Mouse (Mus musculus) embryo, embryonic 9.5 days (tissue): Measurements from ENCODE around the gene Lrfn5.

Source experiments
- DNase-seq: peaks from one replicate; pipeline ENCODE4 v3.0.0-alpha.2; 2017; ENCODE audit errors: extremely low spot score

The Lrfn5 gene

GRCm38 (mm10) chr12:61522829-61523370, at the start of gene Lrfn5:
TSS of gene Lrfn5 (plus strand) at chr12:61523150.
- peak; percentile 77 for DNase-seq

GRCm38 (mm10) chr12:61521501-61522147, 1.3 kb upstream of the Lrfn5 start:
- peak; percentile 30 for DNase-seq

- DNase-seq, result peak; percentile 7
These were observed 662 bp upstream of the Lrfn5 start for GRCm38 (mm10) chr12:61522148-61522828.

GRCm38 (mm10) chr12:61523631-61524182, 757 bp downstream of the Lrfn5 start:
- DNase-seq, result peak; percentile 32

GRCm38 (mm10) chr12:61524183-61524651, 1.3 kb downstream of the Lrfn5 start:
- DNase-seq, result peak; percentile 45

GRCm38 (mm10) chr12:61526199-61526598, 3.2 kb downstream of the Lrfn5 start:
- DNase-seq, result peak; percentile 51

GRCm38 (mm10) chr12:61579949-61580348, 57.0 kb downstream of the Lrfn5 start:
- DNase-seq, result no peak

GRCm38 (mm10) chr12:61600305-61600704, 77.4 kb downstream of the Lrfn5 start:
- DNase-seq, result no peak

- no peak for DNase-seq
These were observed 84.9 kb downstream of the Lrfn5 start for GRCm38 (mm10) chr12:61607871-61608270.

GRCm38 (mm10) chr12:61610081-61610480, 87.1 kb downstream of the Lrfn5 start:
- DNase-seq, result no peak

- no peak for DNase-seq
These were observed 101.6 kb downstream of the Lrfn5 start for GRCm38 (mm10) chr12:61624532-61624931.

GRCm38 (mm10) chr12:61654380-61654779, 131.4 kb downstream of the Lrfn5 start:
- no peak for DNase-seq

GRCm38 (mm10) chr12:61723158-61723557, 200.2 kb downstream of the Lrfn5 start:
- DNase-seq, result peak; percentile 8

- DNase-seq, result no peak
These were observed 284.2 kb downstream of the Lrfn5 start for GRCm38 (mm10) chr12:61807073-61807605.

GRCm38 (mm10) chr12:61823601-61824000, 300.7 kb downstream of the Lrfn5 start:
- no peak for DNase-seq

GRCm38 (mm10) chr12:61826311-61826710, 303.4 kb downstream of the Lrfn5 start:
- peak; percentile 2 for DNase-seq

GRCm38 (mm10) chr12:61842599-61843291, 319.8 kb downstream of the Lrfn5 start:
- DNase-seq, result no peak

GRCm38 (mm10) chr12:61854183-61854582, 331.2 kb downstream of the Lrfn5 start:
- DNase-seq, result no peak
